Mouse (Mus musculus) olfactory bulb, adult 2 months (tissue): ENCODE measurements around the gene Syne4.

Experiments
- CTCF ChIP-seq: fragments of 200-500 bp; IDR thresholded peaks from 2 replicates; pipeline ENCODE4 v1.5.1; 2012; ENCODE audit warnings: low read depth, mild to moderate bottlenecking, low read length, moderate library complexity; ENCODE audit not compliant: insufficient read depth
- POLR2A ChIP-seq: fragments of 200-500 bp; IDR thresholded peaks from 2 replicates; pipeline ENCODE4 v1.6.1; 2012; ENCODE audit warnings: mild to moderate bottlenecking, low read depth, low read length, moderate library complexity; ENCODE audit not compliant: insufficient read depth

DNA sequence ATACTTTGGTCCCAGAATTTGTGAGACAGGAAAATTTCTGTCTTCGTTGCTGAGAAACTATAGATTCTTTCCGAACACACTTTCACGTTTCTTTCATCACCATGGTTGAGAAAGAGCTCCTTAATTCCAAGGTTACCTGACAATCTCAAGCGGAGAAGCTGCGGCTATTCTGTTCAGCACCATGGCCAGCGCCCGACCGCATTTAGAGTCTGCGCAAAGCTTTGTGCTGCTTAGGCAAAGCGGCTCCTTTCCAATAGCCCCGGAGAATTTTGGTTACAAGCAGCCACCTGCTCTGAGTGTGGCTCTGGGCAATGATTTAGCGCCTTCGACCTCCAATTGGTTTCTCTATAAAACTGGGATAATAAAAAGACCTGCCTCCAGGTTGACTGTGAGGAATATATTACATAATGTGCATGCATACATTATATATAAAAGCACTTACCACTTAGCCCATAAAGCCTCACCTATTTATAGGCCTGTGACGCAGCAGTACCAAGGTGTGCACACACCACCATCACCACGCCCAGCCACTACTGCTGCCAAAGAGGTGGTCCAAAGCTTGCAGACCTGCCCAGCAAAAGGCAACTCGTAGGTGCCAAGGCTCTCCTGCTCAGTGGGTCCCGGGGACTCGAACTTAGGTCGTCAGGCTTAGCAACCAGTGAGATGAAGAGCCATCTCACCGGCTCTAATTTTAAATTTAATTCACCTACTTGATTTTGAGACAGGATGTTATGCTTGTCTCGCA lies 32.2 kb downstream of the Syne4 start:
- no peak for TF ChIP-seq POLR2A
- no peak for TF ChIP-seq CTCF
